Mouse (Mus musculus): Measurements from ENCODE around the gene Nat9.

Nat9 gene

GRCm38 (mm10) chr11:115197558-115197957 lies 9.9 kb upstream of the Nat9 start:
- CTCF ChIA-PET: interaction anchor here in 1 of 4 experiments (1.2 kb wide), 1 partner anchor 26 kb away, joined by 6 read pairs; no protein-coding TSS in a partner anchor
- POLR2A ChIA-PET: interaction anchor here in 1 of 4 experiments (1.5 kb wide), 1 partner anchor 79 kb away, joined by 5 read pairs; the partner anchor contains the start of gene Fdxr

- CTCF ChIA-PET: interaction anchor here in 3 of 4 experiments (0.6 to 1.5 kb wide), 5 partner anchors 29 to 743 kb away, joined by 3 to 7 read pairs (median 3); no protein-coding TSS in a partner anchor
Observed at GRCm38 (mm10) chr11:115195933-115196332, 8.3 kb upstream of the Nat9 start.

GRCm38 (mm10) chr11:115194693-115195092 lies 7.0 kb upstream of the Nat9 start:
- CTCF ChIA-PET: interaction anchor here in 2 of 4 experiments (0.6 to 1.1 kb wide), 4 partner anchors 12 to 31 kb away, joined by 3 to 5 read pairs (median 4); no protein-coding TSS in a partner anchor

More at GRCm38 (mm10) chr11:115195933-115196332, 8.3 kb upstream of the Nat9 start:
- POLR2A ChIA-PET: interaction anchor here in 2 of 4 experiments (0.6 to 1.5 kb wide), 4 partner anchors 32 to 829 kb away, joined by 3 to 4 read pairs (median 4); partner anchors contain the start of gene Slc9a3r1 (in 1 of the 2)

GRCm38 (mm10) chr11:115192180-115192579 lies 4.5 kb upstream of the Nat9 start:
- ChIA-PET POLR2A (interaction anchor here in 3 of 4 experiments (0.5 to 1.6 kb wide), 9 partner anchors 10 to 1859 kb away, joined by 3 to 5 read pairs (median 3); partner anchors contain the start of genes Fdxr (in 2 of the 3) and Slc9a3r1 (in 1 of the 3)), CTCF (interaction anchor here (0.6 to 2.1 kb wide), 7 partner anchors 10 to 127 kb away, joined by 3 to 8 read pairs (median 4); partner anchors contain the start of gene Slc9a3r1 (in 1 of the 4))

More at GRCm38 (mm10) chr11:115194693-115195092, 7.0 kb upstream of the Nat9 start:
- POLR2A ChIA-PET: interaction anchor here in 2 of 4 experiments (0.7 to 1.5 kb wide), 5 partner anchors 20 to 82 kb away, joined by 3 to 4 read pairs (median 3); partner anchors contain the start of genes Fdxr (in 1 of the 2) and Slc9a3r1 (in 1 of the 2)

- ChIA-PET POLR2A (interaction anchor here in 2 of 4 experiments (0.6 to 2.6 kb wide), 5 partner anchors 25 to 635 kb away, joined by 3 to 10 read pairs (median 4); partner anchors contain the start of genes Fdxr (in 1 of the 2) and Slc9a3r1 (in 1 of the 2)), CTCF (interaction anchor here in 2 of 4 experiments (1.0 kb wide), 2 partner anchors 13 to 26 kb away, joined by 4 to 5 read pairs; partner anchors contain the start of gene Slc9a3r1 (in 1 of the 2))
Observed at GRCm38 (mm10) chr11:115189304-115189703, 1.6 kb upstream of the Nat9 start.

- ChIA-PET CTCF (interaction anchor here in 3 of 4 experiments (1.2 to 2.2 kb wide), 4 partner anchors 13 to 310 kb away, joined by 3 to 13 read pairs (median 8); no protein-coding TSS in a partner anchor), POLR2A (interaction anchor here in 3 of 4 experiments (0.6 to 8.0 kb wide), 10 partner anchors 18 to 635 kb away, joined by 3 to 57 read pairs (median 6); partner anchors contain the start of genes Slc9a3r1 (in 2 of the 3) and Fdxr (in 1 of the 3))
Observed at GRCm38 (mm10) chr11:115188539-115189231, 1.0 kb upstream of the Nat9 start.

GRCm38 (mm10) chr11:115187224-115187639 lies 427 bp downstream of the Nat9 start, which contains the start of gene Tmem104:
Gene Tmem104 (plus strand): TSS chr11:115187487.
- ChIA-PET CTCF (interaction anchor here in 3 of 4 experiments (0.6 to 2.2 kb wide), 10 partner anchors 14 to 322 kb away, joined by 3 to 13 read pairs (median 6); partner anchors contain the start of gene Slc9a3r1 (in 1 of the 3)), POLR2A (interaction anchor here (0.5 to 8.0 kb wide), 30 partner anchors 9 to 349 kb away, joined by 3 to 57 read pairs (median 4); partner anchors contain the start of genes Slc9a3r1 (in 4 of the 4), Fdxr (in 3 of the 4), Grin2c (in 2 of the 4) and Jpt1 (in 1 of the 4))

- CTCF ChIA-PET: interaction anchor here in 2 of 4 experiments (0.6 to 1.4 kb wide), 4 partner anchors 17 to 367 kb away, joined by 3 to 4 read pairs (median 4); no protein-coding TSS in a partner anchor
- POLR2A ChIA-PET: interaction anchor here in 2 of 4 experiments (0.9 to 8.0 kb wide), 4 partner anchors 11 to 278 kb away, joined by 3 to 57 read pairs (median 12); partner anchors contain the start of genes Slc9a3r1 (in 2 of the 2) and Slc16a5 (in 1 of the 2)
Observed at GRCm38 (mm10) chr11:115184973-115185372, 2.7 kb downstream of the Nat9 start.

GRCm38 (mm10) chr11:115181913-115182638 lies 5.6 kb downstream of the Nat9 start:
- ChIA-PET POLR2A (interaction anchor here in 3 of 4 experiments (0.9 to 8.0 kb wide), 10 partner anchors 8 to 95 kb away, joined by 3 to 57 read pairs (median 4); partner anchors contain the start of genes Slc9a3r1 (in 3 of the 3), Fdxr (in 1 of the 3) and Rab37 (in 1 of the 3)), CTCF (interaction anchor here (0.5 to 3.2 kb wide), 46 partner anchors 8 to 735 kb away, joined by 3 to 46 read pairs (median 4); partner anchors contain the start of genes Slc9a3r1 (in 4 of the 4), Fdxr (in 1 of the 4), Grin2c (in 1 of the 4) and Rab37 (in 1 of the 4))

- CTCF ChIA-PET: interaction anchor here in 1 of 4 experiments (0.8 kb wide), 1 partner anchor 26 kb away, joined by 3 read pairs; no protein-coding TSS in a partner anchor
Observed at GRCm38 (mm10) chr11:115179881-115180280, 7.8 kb downstream of the Nat9 start.

GRCm38 (mm10) chr11:115179191-115179590 lies 8.5 kb downstream of the Nat9 start:
- POLR2A ChIA-PET: no interaction called here
- CTCF ChIA-PET: no interaction called here

More at GRCm38 (mm10) chr11:115179881-115180280, 7.8 kb downstream of the Nat9 start:
- POLR2A ChIA-PET: no interaction called here

GRCm38 (mm10) chr11:115178766-115179165 lies 8.9 kb downstream of the Nat9 start:
- POLR2A ChIA-PET: interaction anchor here in 1 of 4 experiments (1.3 kb wide), 1 partner anchor 15 kb away, joined by 4 read pairs; the partner anchor contains the start of gene Slc9a3r1

GRCm38 (mm10) chr11:115177559-115178195 lies 10.0 kb downstream of the Nat9 start:
- ChIA-PET POLR2A (interaction anchor here in 3 of 4 experiments (0.6 to 2.8 kb wide), 6 partner anchors 10 to 120 kb away, joined by 3 to 10 read pairs (median 4); partner anchors contain the start of genes Fads6 (in 1 of the 3), Nat9 (in 1 of the 3), Slc9a3r1 (in 1 of the 3) and Tmem104 (in 1 of the 3)), CTCF (interaction anchor here in 3 of 4 experiments (0.6 to 2.0 kb wide), 4 partner anchors 17 to 142 kb away, joined by 3 to 7 read pairs (median 4); no protein-coding TSS in a partner anchor)

More at GRCm38 (mm10) chr11:115178766-115179165, 8.9 kb downstream of the Nat9 start:
- CTCF ChIA-PET: no interaction called here

- ChIA-PET CTCF (interaction anchor here (0.6 to 2.4 kb wide), 7 partner anchors 16 to 296 kb away, joined by 3 to 7 read pairs (median 4); no protein-coding TSS in a partner anchor), POLR2A (interaction anchor here in 3 of 4 experiments (1.2 to 5.7 kb wide), 7 partner anchors 9 to 100 kb away, joined by 3 to 67 read pairs (median 6); partner anchors contain the start of genes Slc9a3r1 (in 3 of the 3) and Fdxr (in 1 of the 3))
Observed at GRCm38 (mm10) chr11:115176399-115177190, 11.1 kb downstream of the Nat9 start.
